Mouse (Mus musculus) liver, adult 2 months (tissue): ENCODE results near the gene Tle6.

Source experiments
- CTCF ChIP-seq: fragments of 200-500 bp; IDR thresholded peaks from 2 replicates; pipeline ENCODE4 v1.5.1; 2011; ENCODE audit warnings: low read depth, low read length, control low read depth
- POLR2A ChIP-seq: fragments of 200-500 bp; IDR thresholded peaks from 2 replicates; pipeline ENCODE4 v1.6.1; 2011; ENCODE audit warnings: low read length, control low read depth; ENCODE audit not compliant: insufficient read depth; ENCODE audit errors: extremely low read depth

DNA sequence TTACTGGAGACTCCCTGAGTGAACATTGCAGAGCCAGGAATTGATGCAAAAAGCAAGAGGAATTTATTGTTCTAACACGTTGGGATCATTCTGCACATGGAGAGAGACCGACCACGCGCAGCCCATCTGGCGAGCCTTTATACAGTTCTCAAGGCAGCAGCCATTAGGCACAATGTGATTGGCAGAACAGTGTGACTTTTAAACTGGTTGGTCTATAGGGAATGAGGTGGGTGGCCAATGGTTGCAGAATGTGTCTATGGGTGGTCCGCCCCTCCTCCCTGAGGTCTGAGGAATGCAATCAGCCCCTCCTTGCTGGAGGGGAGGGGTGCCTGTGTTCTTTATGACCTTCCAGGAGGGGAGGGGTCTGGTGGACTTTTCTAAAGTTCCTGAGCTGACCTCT is 14.6 kb upstream of the Tle6 start:
- no peak for TF ChIP-seq POLR2A
- TF ChIP-seq CTCF, result no peak
